15 mouse cellular contexts compared by ENCODE assay signal in the genomic region with DNA sequence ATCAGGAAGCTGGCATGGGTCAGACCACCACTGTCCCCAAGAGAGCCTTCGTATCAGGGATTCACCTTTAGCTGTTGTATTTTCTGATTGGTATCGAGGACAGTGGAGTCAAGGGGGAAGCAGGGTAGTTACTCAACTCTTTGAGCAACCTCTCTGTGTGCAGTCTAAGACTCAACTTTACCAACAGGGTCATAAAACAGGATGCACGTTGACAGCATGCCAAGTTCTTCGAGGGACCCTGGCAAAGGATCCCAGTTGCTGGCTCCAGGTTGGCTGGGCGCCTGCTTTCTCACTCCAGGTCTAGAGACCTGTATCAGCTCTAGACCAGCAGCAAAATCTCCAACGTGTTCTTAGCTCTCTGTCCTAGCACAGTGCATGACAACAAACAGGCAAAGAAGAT.
DNase-seq lines count a peak whose midpoint lies in the region; ATAC-seq and TF ChIP-seq lines count a peak whose summit lies in the region.
"Had no signal": no experiment of that assay in that cellular context is flagged by ENCODE, and none has a peak within 500 bp of the region (broad histone marks: within the 10 kb centered on the region; RNA-seq: fewer than 3 reads in every experiment).

No protein-coding gene starts in this region.

- peak; percentile 56 for DNase-seq in adrenal gland, postnatal 10 days
- no peak for DNase-seq in adrenal gland, adult 18-20 months (ENCODE audit: low spot score in 2 of 2)
- peak; percentile 37 for DNase-seq in kidney, postnatal 10 days
- DNase-seq in midbrain, postnatal 0 days (ENCODE audit: low spot score) = peak; percentile 9
- DNase-seq in retina, postnatal 1 day = no peak
- DNase-seq: embryo, embryonic 11 days; right cerebral cortex, postnatal 25 days had no signal

- H3K27ac ChIP-seq in kidney, embryonic 14.5 days (ENCODE audit: low read depth, low read length) = no peak overlapping the region
- no peak overlapping the region for H3K27ac ChIP-seq in midbrain, postnatal 0 days (ENCODE audit: low read depth, low read length)
- no peak overlapping the region for H3K27ac ChIP-seq in midbrain, embryonic 16.5 days (ENCODE audit: low read length)
- 0 out of 2 replicates have a peak overlapping the region, but pooled peaks have one; percentile 31 for H3K27ac ChIP-seq in small intestine, adult 2 months (ENCODE audit: insufficient read depth, low read depth, low read length)
- H3K27ac ChIP-seq: heart, embryonic 13.5 days; kidney, postnatal 0 days; midbrain, embryonic 12.5 days; stomach, postnatal 0 days had no signal

- ATAC-seq in kidney, embryonic 14.5 days (ENCODE audit: low FRiP score, low TSS enrichment) = no peak
- ATAC-seq in midbrain, postnatal 0 days (ENCODE audit: low FRiP score) = no peak
- ATAC-seq in midbrain, embryonic 16.5 days = no peak
- ATAC-seq: hindbrain, embryonic 16.5 days had no signal

- no peak for TF ChIP-seq CTCF in midbrain, postnatal 0 days (IDR thresholded peaks at IDR 0.05)
- TF ChIP-seq CTCF in small intestine, adult 2 months (IDR thresholded peaks at IDR 0.05; ENCODE audit: extremely low read depth, insufficient read length, insufficient replicate concordance, low read depth, low read length) = no peak

- WGBS in kidney, embryonic 14.5 days = 79% methylated on average over 6 of the region's 6 CpGs
- 79% methylated on average over 6 of the region's 6 CpGs for WGBS in midbrain, postnatal 0 days
- 88% methylated on average over 6 of the region's 6 CpGs for WGBS in midbrain, embryonic 16.5 days
- 50% methylated on average over 6 of the region's 6 CpGs for WGBS in small intestine, adult 2 months

- no peaks in the 10 kb centered on the region for H3K36me3 ChIP-seq in kidney, embryonic 14.5 days (ENCODE audit: control insufficient read depth, insufficient read depth, low read length)
- H3K36me3 ChIP-seq in midbrain, postnatal 0 days (ENCODE audit: insufficient read depth, low read length) = no peaks in the 10 kb centered on the region
- H3K36me3 ChIP-seq in midbrain, embryonic 16.5 days (ENCODE audit: control insufficient read depth, insufficient read depth, low read length) = no peaks in the 10 kb centered on the region
- no peaks in the 10 kb centered on the region for H3K36me3 ChIP-seq in small intestine, adult 2 months (ENCODE audit: control insufficient read depth, insufficient read depth, low read length)
- H3K36me3 ChIP-seq: heart, embryonic 13.5 days; midbrain, embryonic 12.5 days had no signal

- H3K4me1 ChIP-seq in kidney, embryonic 14.5 days (ENCODE audit: control insufficient read depth, insufficient read depth, low read length) = no peaks in the 10 kb centered on the region
- no peaks in the 10 kb centered on the region for H3K4me1 ChIP-seq in midbrain, postnatal 0 days (ENCODE audit: insufficient read depth, low read length)
- no peaks in the 10 kb centered on the region for H3K4me1 ChIP-seq in midbrain, embryonic 16.5 days (ENCODE audit: control insufficient read depth, insufficient read depth, low read length)
- no peaks in the 10 kb centered on the region for H3K4me1 ChIP-seq in small intestine, adult 2 months (ENCODE audit: control insufficient read depth, insufficient read depth, insufficient read length, low read length)
- H3K4me1 ChIP-seq: heart, embryonic 13.5 days; midbrain, embryonic 12.5 days had no signal

- H3K9me3 ChIP-seq in kidney, embryonic 14.5 days (ENCODE audit: control insufficient read depth, low read length) = peaks cover 3% of the 10 kb centered on the region; the same call in 1 of the 2 replicates
- no peaks in the 10 kb centered on the region for H3K9me3 ChIP-seq in midbrain, postnatal 0 days (ENCODE audit: low read length)
- no peaks in the 10 kb centered on the region for H3K9me3 ChIP-seq in midbrain, embryonic 16.5 days (replicated peaks; ENCODE audit: control insufficient read depth, low read length, poor library complexity, severe bottlenecking)

- no peak overlapping the region for H3K9ac ChIP-seq in kidney, embryonic 14.5 days (ENCODE audit: low read depth, low read length)
- H3K9ac ChIP-seq in midbrain, postnatal 0 days (replicated peaks; ENCODE audit: low read length, poor library complexity, severe bottlenecking) = no peak overlapping the region
- H3K9ac ChIP-seq in midbrain, embryonic 16.5 days (ENCODE audit: low read depth, low read length) = no peak overlapping the region
- H3K9ac ChIP-seq: heart, embryonic 13.5 days; midbrain, embryonic 12.5 days had no signal

- TF ChIP-seq POLR2A in small intestine, adult 2 months (IDR thresholded peaks at IDR 0.05; ENCODE audit: low read depth, low read length) = no peak

- no peaks in the 10 kb centered on the region for H3K27me3 ChIP-seq in kidney, embryonic 14.5 days (ENCODE audit: control insufficient read depth, insufficient read depth, low read length)
- H3K27me3 ChIP-seq in midbrain, postnatal 0 days (ENCODE audit: insufficient read depth, low read length) = no peaks in the 10 kb centered on the region
- no peaks in the 10 kb centered on the region for H3K27me3 ChIP-seq in midbrain, embryonic 16.5 days (ENCODE audit: control insufficient read depth, insufficient read depth, low read depth, low read length)
- no peaks in the 10 kb centered on the region for H3K27me3 ChIP-seq in small intestine, adult 2 months (ENCODE audit: control insufficient read depth, insufficient read depth, low read length)
- H3K27me3 ChIP-seq: heart, embryonic 13.5 days; midbrain, embryonic 12.5 days had no signal

- H3K4me3 ChIP-seq in kidney, embryonic 14.5 days (ENCODE audit: low read length) = no peak overlapping the region
- no peak overlapping the region for H3K4me3 ChIP-seq in midbrain, postnatal 0 days (ENCODE audit: low read depth, low read length)
- no peak overlapping the region for H3K4me3 ChIP-seq in midbrain, embryonic 16.5 days (ENCODE audit: low read depth, low read length)
- H3K4me3 ChIP-seq in small intestine, adult 2 months (ENCODE audit: low read depth, low read length) = no peak overlapping the region
- H3K4me3 ChIP-seq: heart, embryonic 13.5 days; midbrain, embryonic 12.5 days had no signal

- H3K4me2 ChIP-seq in kidney, embryonic 14.5 days (replicated peaks; ENCODE audit: low read depth, low read length) = no peak overlapping the region
- no peak overlapping the region for H3K4me2 ChIP-seq in midbrain, postnatal 0 days (ENCODE audit: low read depth, low read length, poor library complexity, severe bottlenecking)
- H3K4me2 ChIP-seq in midbrain, embryonic 16.5 days (ENCODE audit: low read length) = no peak overlapping the region
- H3K4me2 ChIP-seq: heart, embryonic 13.5 days; midbrain, embryonic 12.5 days had no signal

Comparison
In these comparisons a context has a peak if more than half of its experiments do, and no peak if none do; other contexts are left out.
1. DNase-seq: peak in adrenal gland, postnatal 10 days (single experiment), kidney, postnatal 10 days (single experiment) and midbrain, postnatal 0 days (single experiment); none in adrenal gland, adult 18-20 months (0 of 2) and retina, postnatal 1 day (single experiment).